Mouse (Mus musculus) stomach, embryonic 16.5 days (tissue): ENCODE measurements at regions not wholly inside any gene's neighbourhood (a gene's known extent, or its start where the extent isn't known, plus 50 kb on each side); places are given as distances from the start of the nearest gene placed in this dataset.

ENCODE experiments used
- ATAC-seq: fragments of 200-750 bp; cut with Nextera tagmentation; 2 replicates; pipeline ENCODE4 v1.8.0; 2017; ENCODE audit warnings: moderate number of reproducible peaks, moderate TSS enrichment; ENCODE audit not compliant: insufficient read depth, low FRiP score
- H3K27ac ChIP-seq: fragments of 300-500 bp; sonication (generic); 2 replicates; pipeline ENCODE4 v1.5.1; 2014; ENCODE audit warnings: low read length
- H3K27me3 ChIP-seq: fragments of 300-500 bp; sonication (generic); 2 replicates; pipeline ENCODE4 v1.6.1; 2014; ENCODE audit warnings: low read length, control low read depth, mixed read lengths; ENCODE audit not compliant: control insufficient read depth, insufficient read depth
- H3K36me3 ChIP-seq: fragments of 300-500 bp; sonication (generic); 2 replicates; pipeline ENCODE4 v1.6.1; 2014; ENCODE audit warnings: low read length; ENCODE audit not compliant: control insufficient read depth, insufficient read depth
- H3K4me1 ChIP-seq: fragments of 300-500 bp; sonication (generic); 2 replicates; pipeline ENCODE4 v1.6.1; 2014; ENCODE audit warnings: low read length, control low read depth, mixed read lengths; ENCODE audit not compliant: control insufficient read depth, insufficient read depth
- H3K4me2 ChIP-seq: fragments of 300-500 bp; sonication (generic); 2 replicates; pipeline ENCODE4 v1.6.1; 2014; ENCODE audit warnings: low read depth, low read length, mixed read lengths
- H3K4me3 ChIP-seq: fragments of 300-500 bp; sonication (generic); replicated peaks from 2 replicates; pipeline ENCODE4 v1.5.1; 2014; ENCODE audit warnings: mild to moderate bottlenecking, low read length
- H3K9ac ChIP-seq: fragments of 300-500 bp; sonication (generic); 2 replicates; pipeline ENCODE4 v1.6.1; 2014; ENCODE audit warnings: low read length
- H3K9me3 ChIP-seq: fragments of 300-500 bp; sonication (generic); replicated peaks from 2 replicates; pipeline ENCODE4 v1.6.1; 2016; ENCODE audit warnings: low read length, control low read depth; ENCODE audit not compliant: control insufficient read depth
- WGBS: fragments of 180-500 bp; shearing (Covaris S2); extraction: QIAGEN DNeasy Blood & Tissue Kit; methylation state at CpG from one replicate; pipeline ENCODE4 v1.1.7; 2014; 5-methylcytosine and 5-hydroxymethylcytosine counted together

DNA sequence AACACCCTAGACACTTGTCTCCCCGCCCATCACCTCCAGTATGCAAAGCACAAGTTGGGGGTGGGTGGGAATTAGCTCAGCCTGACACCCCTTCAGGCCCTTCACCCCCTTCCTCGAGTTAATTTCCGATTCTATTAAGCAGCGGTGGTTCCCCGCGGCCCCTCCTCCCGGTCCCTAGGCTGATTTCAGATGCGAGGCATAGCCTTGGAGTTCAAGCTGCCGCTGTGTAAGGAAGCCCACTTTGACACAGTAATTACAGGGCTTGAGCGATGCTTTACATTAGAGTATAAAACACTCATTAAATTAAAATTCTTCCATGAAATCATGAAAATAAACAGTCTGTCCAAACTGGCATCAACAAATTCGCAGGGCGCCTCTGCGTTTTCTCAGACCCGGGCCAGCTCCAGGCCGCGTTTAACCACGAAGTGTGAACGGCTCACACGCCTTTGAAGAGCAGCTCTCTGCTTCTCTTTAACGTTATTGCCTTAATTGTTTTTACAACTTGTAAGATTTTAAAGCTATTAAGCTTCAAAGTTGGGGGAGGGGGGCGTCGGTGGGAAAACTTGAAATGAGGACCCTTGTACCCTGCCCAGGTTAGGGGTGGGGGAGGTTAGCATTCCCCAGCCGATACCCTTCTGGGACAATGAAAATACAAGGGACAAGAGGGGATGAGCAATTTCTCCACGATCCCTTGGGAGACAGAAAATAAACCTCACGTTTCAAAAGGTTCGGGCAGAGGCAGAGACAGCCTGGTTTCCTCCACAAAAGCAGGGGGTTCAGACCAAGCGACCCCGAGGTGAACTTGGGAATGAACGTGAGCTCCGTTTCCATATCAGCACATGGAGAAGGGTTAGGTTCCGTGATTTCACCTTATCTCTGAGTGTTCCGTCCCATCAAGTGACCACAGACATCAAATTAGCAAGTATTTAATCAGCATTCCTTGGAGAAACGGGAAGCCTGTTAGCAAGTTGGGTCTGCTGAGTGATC lies 114.4 kb downstream of the Dicer1 start:
- Histone ChIP-seq H3K4me2 (peak overlapping the region; percentile 9; the same call in 1 of the 2 replicates), H3K27me3 (peaks cover 7% of the 10 kb centered on the region; the same call in 1 of the 2 replicates), H3K27ac (no peak overlapping the region), H3K9me3 (no peaks in the 10 kb centered on the region), H3K4me1 (0 out of 2 replicates have a peak, but pooled peaks cover 3% of the 10 kb centered on the region), H3K36me3 (no peaks in the 10 kb centered on the region), H3K9ac (no peak overlapping the region), H3K4me3 (no peak overlapping the region)
- no peak for ATAC-seq
- 11% methylated on average over 33 of the region's 33 CpGs for WGBS

DNA sequence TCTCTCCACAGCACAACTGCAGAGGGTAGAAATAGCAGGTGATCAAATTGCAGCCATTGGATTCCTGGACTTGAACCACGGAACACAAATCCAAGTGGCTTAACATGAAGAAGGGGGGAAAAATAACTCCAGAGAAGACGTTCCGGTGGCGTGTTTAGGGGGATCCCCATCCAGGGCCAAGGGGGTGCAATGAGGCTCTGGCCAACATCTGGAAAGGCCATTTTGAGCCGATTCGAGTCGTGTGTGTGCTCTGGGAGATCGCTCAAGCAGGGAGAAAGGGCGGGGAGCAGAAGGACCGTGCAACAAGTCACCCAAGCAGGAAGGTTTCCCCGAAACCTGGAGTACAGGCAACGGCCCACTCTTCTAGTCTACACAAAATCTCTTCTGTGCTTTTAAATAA lies 115.3 kb downstream of the Dicer1 start:
- Histone ChIP-seq H3K36me3 (no peaks in the 10 kb centered on the region), H3K4me3 (no peak overlapping the region), H3K27ac (no peak overlapping the region), H3K27me3 (peaks cover 7% of the 10 kb centered on the region; the same call in 1 of the 2 replicates), H3K9ac (no peak overlapping the region), H3K4me2 (no peak overlapping the region), H3K4me1 (0 out of 2 replicates have a peak, but pooled peaks cover 3% of the 10 kb centered on the region), H3K9me3 (no peaks in the 10 kb centered on the region)
- 56% methylated on average over 12 of the region's 12 CpGs for WGBS
- ATAC-seq, result no peak

GRCm38 (mm10) chr12:104634818-104635217 lies 116.9 kb downstream of the Dicer1 start:
- Histone ChIP-seq H3K27me3 (peaks cover 7% of the 10 kb centered on the region; the same call in 1 of the 2 replicates), H3K4me2 (no peak overlapping the region), H3K9ac (no peak overlapping the region), H3K4me1 (0 out of 2 replicates have a peak, but pooled peaks cover 3% of the 10 kb centered on the region), H3K27ac (no peak overlapping the region), H3K9me3 (no peaks in the 10 kb centered on the region), H3K4me3 (no peak overlapping the region), H3K36me3 (no peaks in the 10 kb centered on the region)
- WGBS, result 66% methylated on average over 10 of the region's 10 CpGs
- ATAC-seq, result no peak

DNA sequence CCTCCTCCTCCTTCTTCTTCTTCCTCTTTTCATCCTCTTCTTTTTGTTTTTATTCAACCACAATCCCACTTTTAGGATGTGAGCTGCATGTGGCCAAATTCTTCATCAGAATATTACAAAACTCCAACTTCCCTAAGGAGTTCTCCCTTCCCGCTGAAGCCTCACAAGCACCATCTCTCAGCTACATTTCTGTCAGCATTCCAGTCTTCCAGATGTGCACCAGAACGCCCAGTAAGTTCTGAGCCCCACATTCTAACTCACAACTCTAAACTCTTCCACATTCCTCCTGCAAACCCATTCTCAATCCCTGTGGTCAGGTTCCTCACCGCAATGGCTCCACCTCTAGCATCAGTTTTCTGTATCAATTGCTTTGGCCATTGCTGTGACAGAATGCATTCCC lies 121.2 kb downstream of the Dicer1 start:
- H3K4me3 ChIP-seq, result no peak overlapping the region
- H3K4me2 ChIP-seq, result no peak overlapping the region
- H3K27me3 ChIP-seq, result peaks cover 3% of the 10 kb centered on the region; the same call in 1 of the 2 replicates
- ATAC-seq, result no peak
- H3K27ac ChIP-seq, result no peak overlapping the region
- no peaks in the 10 kb centered on the region for H3K36me3 ChIP-seq
- no peaks in the 10 kb centered on the region for H3K4me1 ChIP-seq
- no peak overlapping the region for H3K9ac ChIP-seq
- H3K9me3 ChIP-seq, result no peaks in the 10 kb centered on the region
- WGBS, result 79% methylated on average over 3 of the region's 3 CpGs

GRCm38 (mm10) chr12:104629449-104629848 lies 122.3 kb downstream of the Dicer1 start:
- Histone ChIP-seq H3K9me3 (no peaks in the 10 kb centered on the region), H3K27me3 (no peaks in the 10 kb centered on the region), H3K4me2 (no peak overlapping the region), H3K4me1 (no peaks in the 10 kb centered on the region), H3K27ac (no peak overlapping the region), H3K36me3 (no peaks in the 10 kb centered on the region), H3K9ac (no peak overlapping the region), H3K4me3 (no peak overlapping the region)
- WGBS, result 85% methylated on average over 2 of the region's 2 CpGs
- ATAC-seq, result no peak

DNA sequence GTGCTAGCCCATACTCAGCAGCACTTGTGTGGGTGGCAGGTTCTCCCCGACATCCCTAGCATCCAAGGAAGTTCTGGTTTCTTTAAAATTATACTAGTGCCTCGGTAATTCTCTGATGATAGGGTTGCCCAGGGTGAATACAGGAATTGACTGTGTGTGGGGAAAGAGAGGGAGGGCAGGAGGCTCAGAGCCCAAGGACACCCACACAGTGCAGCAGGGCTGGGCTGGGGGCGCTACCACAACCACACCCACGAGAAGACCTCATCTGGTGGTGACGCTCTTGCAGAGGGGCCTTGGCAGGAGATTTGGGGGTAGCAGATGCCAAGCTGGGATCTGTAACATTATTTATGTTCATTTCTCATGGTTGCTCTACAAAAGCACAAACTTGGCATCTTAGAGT lies 125.7 kb downstream of the Dicer1 start:
- Histone ChIP-seq H3K27me3 (no peaks in the 10 kb centered on the region), H3K4me1 (no peaks in the 10 kb centered on the region), H3K9ac (no peak overlapping the region), H3K4me3 (no peak overlapping the region), H3K27ac (no peak overlapping the region), H3K36me3 (no peaks in the 10 kb centered on the region), H3K9me3 (no peaks in the 10 kb centered on the region), H3K4me2 (no peak overlapping the region)
- ATAC-seq, result no peak
- 81% methylated on average over 5 of the region's 5 CpGs for WGBS

- Histone ChIP-seq H3K4me3 (no peak overlapping the region), H3K27me3 (no peaks in the 10 kb centered on the region), H3K4me2 (no peak overlapping the region), H3K36me3 (no peaks in the 10 kb centered on the region), H3K9ac (no peak overlapping the region), H3K9me3 (no peaks in the 10 kb centered on the region), H3K4me1 (no peaks in the 10 kb centered on the region), H3K27ac (no peak overlapping the region)
- 52% methylated on average over 7 of the region's 7 CpGs for WGBS
- no peak for ATAC-seq
Observed at GRCm38 (mm10) chr12:104623896-104624685, 127.7 kb downstream of the Dicer1 start.

GRCm38 (mm10) chr12:104617111-104617725 lies 134.5 kb downstream of the Dicer1 start:
- peak overlapping the region; percentile 24 for H3K4me3 ChIP-seq
- no peak overlapping the region for H3K27ac ChIP-seq
- H3K4me1 ChIP-seq, result no peaks in the 10 kb centered on the region; the same call in 1 of the 2 replicates
- WGBS, result 12% methylated on average over 17 of the region's 17 CpGs
- H3K4me2 ChIP-seq, result peak overlapping the region; percentile 43
- no peaks in the 10 kb centered on the region for H3K27me3 ChIP-seq
- no peaks in the 10 kb centered on the region for H3K9me3 ChIP-seq
- peak; percentile 62; the same call in 1 of the 2 replicates for ATAC-seq
- H3K9ac ChIP-seq, result peak overlapping the region; percentile 61
- H3K36me3 ChIP-seq, result no peaks in the 10 kb centered on the region
